Mouse (Mus musculus) midbrain, embryonic 10.5 days (tissue): ENCODE measurements at regions not wholly inside any gene's neighbourhood (a gene's known extent, or its start where the extent isn't known, plus 50 kb on each side); places are given as distances from the start of the nearest gene placed in this dataset.
A peak's percentile ranks its signal among the peaks of the same experiment; 100 is the strongest.

Experiments used
- DNase-seq: peaks from one replicate; pipeline ENCODE4 v3.0.0-alpha.2; 2017; ENCODE audit warnings: low spot score
- H3K27ac ChIP-seq: fragments of 300-500 bp; sonication (generic); replicated peaks from 2 replicates; pipeline ENCODE4 v1.5.1; 2016; ENCODE audit warnings: mild to moderate bottlenecking
- H3K27me3 ChIP-seq: fragments of 300-500 bp; sonication (generic); 2 replicates; pipeline ENCODE4 v1.6.1; 2016; ENCODE audit warnings: low read depth, mild to moderate bottlenecking; ENCODE audit not compliant: poor library complexity, severe bottlenecking
- H3K36me3 ChIP-seq: fragments of 300-500 bp; sonication (generic); 2 replicates; pipeline ENCODE4 v1.6.1; 2016; ENCODE audit warnings: mild to moderate bottlenecking, moderate library complexity
- H3K4me1 ChIP-seq: fragments of 300-500 bp; sonication (generic); 2 replicates; pipeline ENCODE4 v1.6.1; 2016
- H3K4me3 ChIP-seq: fragments of 300-500 bp; sonication (generic); 2 replicates; pipeline ENCODE4 v1.5.1; 2016; ENCODE audit warnings: mild to moderate bottlenecking, moderate library complexity
- H3K9me3 ChIP-seq: fragments of 300-500 bp; sonication (generic); replicated peaks from 2 replicates; pipeline ENCODE4 v1.6.1; 2016; ENCODE audit warnings: mild to moderate bottlenecking
- WGBS: fragments of 180-500 bp; shearing (Covaris S2); methylation state at CpG from one replicate; pipeline ENCODE4 v1.1.7; 2016; 5-methylcytosine and 5-hydroxymethylcytosine counted together

DNA sequence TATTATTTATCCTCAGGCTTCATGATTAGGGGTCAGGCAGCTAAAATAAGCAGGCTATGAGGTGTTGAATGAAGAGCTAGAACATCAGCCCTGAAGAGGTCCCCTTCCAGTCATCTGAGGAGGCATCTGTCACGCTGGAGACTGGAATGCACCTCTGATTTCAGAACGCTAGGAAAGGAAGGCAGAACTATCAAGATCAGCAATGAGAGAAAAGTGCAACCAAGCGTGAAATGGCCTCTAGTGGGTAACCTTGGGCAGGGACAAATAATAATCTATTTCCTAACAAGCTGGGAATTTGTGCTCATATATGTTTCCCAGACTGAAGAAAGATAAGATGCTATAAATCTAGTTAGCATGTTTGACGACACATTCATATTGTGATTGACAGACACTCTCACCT, 1034.0 kb upstream of the Slc10a2 start:
- 0 out of 2 replicates have a peak, but pooled peaks cover 4% of the 10 kb centered on the region for H3K9me3 ChIP-seq
- 46% methylated on average over 4 of the region's 4 CpGs for WGBS
- 0 out of 2 replicates have a peak, but pooled peaks cover 2% of the 10 kb centered on the region for H3K4me1 ChIP-seq
- H3K27me3 ChIP-seq, result no peaks in the 10 kb centered on the region; the same call in 1 of the 2 replicates
- DNase-seq, result no peak
- H3K4me3 ChIP-seq, result no peak overlapping the region
- no peak overlapping the region for H3K27ac ChIP-seq
- H3K36me3 ChIP-seq, result no peaks in the 10 kb centered on the region

DNA sequence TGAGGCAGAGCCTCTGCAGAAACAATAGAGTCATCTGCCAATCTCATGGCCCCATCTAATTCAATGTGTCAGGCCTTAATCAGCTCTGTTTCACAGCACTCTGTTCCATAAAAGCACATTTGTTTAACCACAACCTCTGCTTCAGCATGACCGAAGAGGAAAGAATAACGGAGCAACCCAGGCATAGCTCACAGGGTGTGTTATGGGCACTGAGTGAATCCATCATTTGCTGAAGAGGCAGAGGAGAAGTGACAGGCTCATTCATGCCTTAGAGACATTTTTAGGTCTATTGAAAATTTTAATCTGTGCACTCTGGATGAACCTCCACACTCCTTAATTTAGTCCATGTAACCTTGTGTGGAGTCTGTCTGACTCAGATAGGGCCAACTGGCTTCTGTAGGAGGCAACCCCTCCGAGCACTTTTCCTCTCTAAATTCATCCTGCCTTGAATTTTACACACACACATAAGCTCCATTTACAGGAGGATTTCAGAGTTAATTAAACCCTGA, 1027.1 kb upstream of the Slc10a2 start:
- Histone ChIP-seq H3K27ac (no peak overlapping the region), H3K4me1 (peaks cover 15% of the 10 kb centered on the region), H3K9me3 (0 out of 2 replicates have a peak, but pooled peaks cover 4% of the 10 kb centered on the region), H3K36me3 (no peaks in the 10 kb centered on the region), H3K4me3 (no peak overlapping the region), H3K27me3 (no peaks in the 10 kb centered on the region; the same call in 1 of the 2 replicates)
- DNase-seq, result peak; percentile 38
- 21% methylated on average over 3 of the region's 3 CpGs for WGBS

DNA sequence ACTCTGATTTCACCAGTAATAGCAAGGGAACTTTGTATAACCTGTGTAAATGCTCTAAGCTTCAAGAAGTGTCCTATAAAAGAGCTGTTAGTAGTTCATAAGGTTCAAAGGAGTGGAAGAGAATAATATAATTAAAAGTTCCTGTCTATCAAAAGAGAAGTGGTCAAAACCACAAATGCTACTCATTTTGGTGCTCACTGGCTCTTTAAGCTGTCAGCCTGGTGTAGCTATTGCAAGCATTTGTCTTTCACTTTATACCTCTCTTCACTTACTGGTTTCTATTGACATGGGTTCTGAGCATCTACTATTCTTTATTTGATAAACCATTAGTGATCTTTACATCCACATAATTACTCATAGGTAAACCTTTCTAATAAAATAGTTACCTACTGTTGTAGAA, 1020.1 kb upstream of the Slc10a2 start:
- 0 out of 2 replicates have a peak, but pooled peaks cover 3% of the 10 kb centered on the region for H3K4me1 ChIP-seq
- no peak for DNase-seq
- H3K36me3 ChIP-seq, result no peaks in the 10 kb centered on the region
- no peaks in the 10 kb centered on the region for H3K9me3 ChIP-seq
- no peak overlapping the region for H3K4me3 ChIP-seq
- H3K27me3 ChIP-seq, result no peaks in the 10 kb centered on the region
- H3K27ac ChIP-seq, result no peak overlapping the region

- H3K27ac ChIP-seq, result no peak overlapping the region
- no peaks in the 10 kb centered on the region for H3K36me3 ChIP-seq
- no peaks in the 10 kb centered on the region for H3K4me1 ChIP-seq
- DNase-seq, result no peak
- H3K27me3 ChIP-seq, result no peaks in the 10 kb centered on the region
- H3K9me3 ChIP-seq, result no peaks in the 10 kb centered on the region
- H3K4me3 ChIP-seq, result no peak overlapping the region
Measured at GRCm38 (mm10) chr8:6119506-6119905, 1014.4 kb upstream of the Slc10a2 start.

GRCm38 (mm10) chr8:6111351-6111750, 1006.2 kb upstream of the Slc10a2 start:
- Histone ChIP-seq H3K27me3 (no peaks in the 10 kb centered on the region), H3K9me3 (no peaks in the 10 kb centered on the region), H3K4me3 (no peak overlapping the region), H3K36me3 (no peaks in the 10 kb centered on the region), H3K27ac (no peak overlapping the region), H3K4me1 (no peaks in the 10 kb centered on the region)
- no peak for DNase-seq
- 87% methylated on average over 2 of the region's 2 CpGs for WGBS

DNA sequence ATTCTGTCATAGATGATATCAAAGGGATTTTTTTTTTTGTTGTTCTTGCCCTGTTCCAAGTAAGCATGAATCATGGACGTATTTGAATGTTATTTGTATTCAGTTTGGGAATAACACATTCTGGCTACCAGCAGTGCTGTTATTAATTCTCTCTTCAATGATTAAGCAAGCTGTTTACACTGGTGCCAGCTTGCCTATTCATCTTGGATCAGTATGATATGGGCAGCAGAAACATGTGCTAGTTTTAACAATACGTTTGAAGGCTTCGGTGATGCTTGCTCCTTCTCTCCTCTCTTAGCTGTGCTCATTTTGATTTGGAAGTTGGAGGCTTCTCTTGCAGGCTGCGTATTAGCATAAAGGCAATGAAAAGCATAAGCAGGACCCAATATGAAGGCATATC, 984.9 kb upstream of the Slc10a2 start:
- H3K4me1 ChIP-seq, result no peaks in the 10 kb centered on the region
- no peak overlapping the region for H3K4me3 ChIP-seq
- no peak overlapping the region for H3K27ac ChIP-seq
- H3K36me3 ChIP-seq, result no peaks in the 10 kb centered on the region
- DNase-seq, result no peak
- no peaks in the 10 kb centered on the region for H3K9me3 ChIP-seq
- 90% methylated on average over 4 of the region's 4 CpGs for WGBS
- no peaks in the 10 kb centered on the region for H3K27me3 ChIP-seq

DNA sequence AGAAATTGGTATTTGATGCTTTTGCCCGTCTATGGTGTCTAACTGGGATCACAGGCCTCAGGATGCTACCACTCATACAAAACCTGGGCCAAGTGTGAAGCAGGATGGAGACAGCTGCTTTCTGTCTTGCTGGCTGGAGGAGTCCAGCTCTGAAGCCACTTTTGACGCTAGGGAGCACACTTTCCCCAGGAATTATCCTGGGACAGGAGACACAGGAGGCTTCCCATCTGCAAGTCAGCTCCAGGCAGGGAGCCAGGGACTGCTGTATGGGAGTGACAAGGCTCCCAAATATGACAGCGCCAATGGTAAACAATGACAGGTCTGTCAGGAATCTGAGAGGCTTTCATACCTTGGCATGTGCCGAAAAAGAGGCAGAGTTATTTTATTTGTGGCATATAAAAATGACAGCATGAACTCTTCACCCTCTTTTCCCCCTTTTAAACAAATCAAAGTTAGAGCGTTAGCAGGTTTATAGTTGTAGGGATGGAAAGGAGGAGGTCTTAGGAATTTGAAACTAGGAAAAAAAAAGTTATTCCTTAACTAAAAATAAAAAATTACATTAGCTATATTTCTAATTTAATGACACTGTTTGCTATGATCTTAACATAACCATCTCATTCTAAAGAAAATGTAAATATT, 938.9 kb upstream of the Slc10a2 start:
- no peaks in the 10 kb centered on the region for H3K36me3 ChIP-seq
- WGBS, result 51% methylated on average over 5 of the region's 5 CpGs
- no peaks in the 10 kb centered on the region for H3K4me1 ChIP-seq
- H3K9me3 ChIP-seq, result no peaks in the 10 kb centered on the region
- H3K27me3 ChIP-seq, result no peaks in the 10 kb centered on the region
- H3K27ac ChIP-seq, result no peak overlapping the region
- no peak overlapping the region for H3K4me3 ChIP-seq
- DNase-seq, result peak; percentile 29

GRCm38 (mm10) chr8:6012206-6012605, 907.1 kb upstream of the Slc10a2 start:
- Histone ChIP-seq H3K27ac (no peak overlapping the region), H3K27me3 (no peaks in the 10 kb centered on the region), H3K9me3 (no peaks in the 10 kb centered on the region), H3K4me3 (no peak overlapping the region), H3K4me1 (no peaks in the 10 kb centered on the region), H3K36me3 (no peaks in the 10 kb centered on the region)
- no peak for DNase-seq
- WGBS, result 81% methylated on average over 2 of the region's 2 CpGs

- H3K27ac ChIP-seq, result no peak overlapping the region
- no peak overlapping the region for H3K4me3 ChIP-seq
- H3K36me3 ChIP-seq, result no peaks in the 10 kb centered on the region
- no peaks in the 10 kb centered on the region for H3K4me1 ChIP-seq
- DNase-seq, result no peak
- no peaks in the 10 kb centered on the region for H3K27me3 ChIP-seq
- H3K9me3 ChIP-seq, result no peaks in the 10 kb centered on the region
Measured at GRCm38 (mm10) chr8:6011182-6011581, 906.0 kb upstream of the Slc10a2 start.

GRCm38 (mm10) chr8:6010712-6011111, 905.6 kb upstream of the Slc10a2 start:
- no peak for DNase-seq
- H3K36me3 ChIP-seq, result no peaks in the 10 kb centered on the region
- 87% methylated on average over 2 of the region's 2 CpGs for WGBS
- no peak overlapping the region for H3K4me3 ChIP-seq
- H3K9me3 ChIP-seq, result no peaks in the 10 kb centered on the region
- H3K27ac ChIP-seq, result no peak overlapping the region
- no peaks in the 10 kb centered on the region for H3K27me3 ChIP-seq
- H3K4me1 ChIP-seq, result no peaks in the 10 kb centered on the region

DNA sequence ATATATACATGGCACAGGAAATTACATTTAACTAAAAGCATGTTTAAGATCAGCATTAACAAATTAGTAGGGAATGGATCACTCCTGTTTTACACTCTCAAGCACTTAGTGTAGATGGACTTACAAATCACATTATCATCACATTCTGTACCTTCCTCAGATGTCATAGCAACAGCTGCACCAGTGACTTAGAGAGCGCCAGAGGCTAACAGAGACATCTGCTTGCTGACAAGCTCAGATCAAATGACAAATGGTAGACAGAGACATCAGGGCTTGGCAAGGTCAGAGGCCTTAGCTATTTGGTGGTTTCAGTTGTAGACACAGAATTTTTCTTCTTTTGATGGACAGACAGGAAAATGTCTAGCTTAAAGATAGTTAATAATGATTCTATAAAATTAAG, 897.5 kb upstream of the Slc10a2 start:
- no peaks in the 10 kb centered on the region for H3K27me3 ChIP-seq
- 60% methylated on average over 1 of the region's 1 CpGs for WGBS
- no peaks in the 10 kb centered on the region for H3K4me1 ChIP-seq
- H3K27ac ChIP-seq, result no peak overlapping the region
- DNase-seq, result no peak
- no peak overlapping the region for H3K4me3 ChIP-seq
- H3K9me3 ChIP-seq, result no peaks in the 10 kb centered on the region
- no peaks in the 10 kb centered on the region for H3K36me3 ChIP-seq

GRCm38 (mm10) chr8:5994846-5995245, 889.7 kb upstream of the Slc10a2 start:
- DNase-seq, result no peak
- no peak overlapping the region for H3K27ac ChIP-seq
- H3K9me3 ChIP-seq, result no peaks in the 10 kb centered on the region
- no peaks in the 10 kb centered on the region for H3K27me3 ChIP-seq
- 64% methylated on average over 6 of the region's 6 CpGs for WGBS
- no peaks in the 10 kb centered on the region for H3K36me3 ChIP-seq
- H3K4me1 ChIP-seq, result no peaks in the 10 kb centered on the region
- no peak overlapping the region for H3K4me3 ChIP-seq

- H3K9me3 ChIP-seq, result no peaks in the 10 kb centered on the region
- no peak overlapping the region for H3K27ac ChIP-seq
- DNase-seq, result peak; percentile 26
- H3K27me3 ChIP-seq, result no peaks in the 10 kb centered on the region
- peaks cover 5% of the 10 kb centered on the region for H3K4me1 ChIP-seq
- WGBS, result 76% methylated on average over 6 of the region's 6 CpGs
- no peak overlapping the region for H3K4me3 ChIP-seq
- no peaks in the 10 kb centered on the region for H3K36me3 ChIP-seq
Measured at GRCm38 (mm10) chr8:5965403-5966015, 860.4 kb upstream of the Slc10a2 start.
